Mouse (Mus musculus): ENCODE data around the gene Zfp831.

The Zfp831 gene

GRCm38 (mm10) chr2:174652864-174653263, 9.5 kb downstream of the Zfp831 start:
- no peak for DNase-seq (ENCODE audit: low spot score in 2 of 2)

DNA sequence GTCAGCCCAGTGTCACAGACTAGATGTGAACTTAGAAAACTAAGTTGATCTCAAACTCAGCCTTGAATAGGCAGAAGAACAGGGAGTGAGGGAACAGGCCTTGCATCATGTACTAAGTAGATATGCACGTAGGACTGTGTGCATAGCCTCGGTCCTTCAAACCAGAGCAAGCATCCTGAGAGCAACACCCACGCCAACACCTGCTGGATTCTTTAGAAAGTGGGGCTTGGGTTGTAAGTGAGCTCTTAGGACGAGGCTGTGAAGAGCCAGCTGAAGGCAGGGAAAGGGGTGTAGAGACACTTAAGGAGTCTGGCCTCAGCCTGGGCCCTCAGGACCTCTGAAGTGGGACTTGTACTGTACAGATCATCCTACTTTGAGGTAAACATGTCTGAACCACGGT, 12.0 kb downstream of the Zfp831 start:
- no peak for DNase-seq (ENCODE audit: low spot score in 2 of 2)

GRCm38 (mm10) chr2:174658229-174658844, 15.0 kb downstream of the Zfp831 start:
- DNase-seq (ENCODE audit: low spot score in 2 of 2), result no peak

GRCm38 (mm10) chr2:174659874-174660273, 16.5 kb downstream of the Zfp831 start:
- no peak for DNase-seq (ENCODE audit: low spot score in 2 of 2)

DNA sequence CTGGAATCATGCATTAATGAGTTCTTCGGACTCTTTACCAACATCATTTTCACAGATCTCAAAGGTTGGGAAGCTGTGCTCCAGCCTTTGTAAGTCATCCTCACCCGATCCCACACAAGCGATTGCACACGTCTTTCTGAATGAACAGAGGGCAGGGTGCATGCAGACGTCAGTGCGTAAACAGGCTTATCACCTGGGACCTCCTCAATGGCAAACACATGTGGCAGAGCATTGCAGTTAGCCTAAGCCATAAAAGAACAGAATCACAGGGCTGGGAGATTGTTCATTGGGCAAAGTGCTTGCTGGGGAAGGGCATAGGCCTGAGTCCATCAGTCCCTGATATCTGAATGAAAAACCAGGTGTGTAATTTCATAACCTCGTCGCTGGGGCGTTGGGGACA, 17.0 kb downstream of the Zfp831 start:
- no peak for DNase-seq (ENCODE audit: low spot score in 2 of 2)

GRCm38 (mm10) chr2:174661436-174662171, 18.3 kb downstream of the Zfp831 start:
- no peak for DNase-seq (ENCODE audit: low spot score in 2 of 2)

DNA sequence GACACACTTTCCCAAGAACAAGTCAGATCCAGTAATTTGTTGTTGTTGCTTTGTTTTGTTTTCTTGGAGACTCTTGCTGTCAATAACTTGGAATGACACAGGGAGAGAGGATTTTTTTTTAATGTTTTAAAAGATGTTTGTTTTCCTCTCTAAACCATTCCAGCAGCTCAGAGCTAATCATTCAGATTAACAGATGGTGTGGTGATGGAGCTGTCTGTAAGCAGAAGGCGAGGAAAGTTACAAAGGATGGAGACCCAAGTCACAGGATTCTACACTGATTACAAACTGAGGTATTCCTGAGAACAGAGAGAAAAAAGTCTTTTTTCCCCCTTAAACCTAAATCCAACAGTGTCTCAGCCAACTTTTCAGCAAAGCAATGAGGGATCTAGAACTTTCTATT, 19.3 kb downstream of the Zfp831 start:
- no peak for DNase-seq (ENCODE audit: low spot score in 2 of 2)

GRCm38 (mm10) chr2:174665404-174665803, 22.1 kb downstream of the Zfp831 start:
- no peak for DNase-seq (ENCODE audit: low spot score in 2 of 2)

DNA sequence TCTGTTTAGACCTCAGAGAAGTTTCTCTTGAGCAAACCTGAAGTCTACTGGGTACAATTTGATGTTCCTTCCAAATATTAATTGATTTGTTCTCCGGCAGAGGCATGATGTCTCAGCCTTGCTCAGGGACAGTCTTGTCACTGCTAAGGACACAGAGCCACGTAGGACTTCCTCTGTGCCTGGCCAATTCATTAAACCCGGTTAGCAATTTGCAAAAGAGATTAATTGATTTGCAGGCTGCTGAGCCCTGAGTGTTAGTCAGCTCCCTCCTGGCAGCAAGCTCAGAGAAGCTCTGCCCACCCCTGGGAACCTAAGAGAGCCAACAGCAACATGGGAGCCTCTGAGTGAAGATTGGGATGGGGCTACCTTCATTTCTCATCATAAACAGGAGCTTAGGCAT, 25.5 kb downstream of the Zfp831 start:
- no peak for DNase-seq (ENCODE audit: low spot score in 2 of 2)

DNA sequence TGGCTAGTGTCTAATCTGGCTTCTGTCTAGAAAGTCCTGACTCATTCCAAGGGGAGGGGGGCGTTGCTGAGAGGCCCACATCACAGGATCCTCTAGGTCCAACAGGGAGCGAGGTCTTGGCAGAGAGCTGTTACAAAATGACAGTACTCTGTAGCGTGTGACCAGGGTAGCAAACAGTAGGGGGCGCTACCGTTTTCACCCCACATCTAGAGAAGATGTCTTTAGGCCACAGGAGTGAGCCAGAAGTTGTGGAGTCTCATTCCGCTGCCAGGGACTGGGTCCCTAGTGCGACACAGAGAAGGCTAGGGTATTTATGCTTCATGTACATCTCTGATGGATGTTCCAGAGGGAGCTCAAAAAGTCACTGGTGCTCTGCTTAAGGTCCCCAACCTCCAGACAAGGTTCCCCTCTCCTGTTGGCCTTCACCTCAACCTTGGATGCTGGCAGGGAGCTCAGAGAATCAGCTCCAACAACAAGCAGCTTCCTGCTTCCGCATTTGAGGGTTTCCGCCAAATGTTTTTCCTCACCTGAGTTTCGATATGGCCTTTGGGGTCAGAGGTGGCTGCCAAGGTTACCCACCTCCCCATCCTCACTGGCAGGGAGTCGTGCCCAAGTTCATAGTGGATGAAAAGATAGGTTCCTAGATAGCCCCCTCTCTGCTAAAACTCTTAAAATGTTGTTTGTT, 29.3 kb downstream of the Zfp831 start:
- no peak for DNase-seq (ENCODE audit: low spot score in 2 of 2)

DNA sequence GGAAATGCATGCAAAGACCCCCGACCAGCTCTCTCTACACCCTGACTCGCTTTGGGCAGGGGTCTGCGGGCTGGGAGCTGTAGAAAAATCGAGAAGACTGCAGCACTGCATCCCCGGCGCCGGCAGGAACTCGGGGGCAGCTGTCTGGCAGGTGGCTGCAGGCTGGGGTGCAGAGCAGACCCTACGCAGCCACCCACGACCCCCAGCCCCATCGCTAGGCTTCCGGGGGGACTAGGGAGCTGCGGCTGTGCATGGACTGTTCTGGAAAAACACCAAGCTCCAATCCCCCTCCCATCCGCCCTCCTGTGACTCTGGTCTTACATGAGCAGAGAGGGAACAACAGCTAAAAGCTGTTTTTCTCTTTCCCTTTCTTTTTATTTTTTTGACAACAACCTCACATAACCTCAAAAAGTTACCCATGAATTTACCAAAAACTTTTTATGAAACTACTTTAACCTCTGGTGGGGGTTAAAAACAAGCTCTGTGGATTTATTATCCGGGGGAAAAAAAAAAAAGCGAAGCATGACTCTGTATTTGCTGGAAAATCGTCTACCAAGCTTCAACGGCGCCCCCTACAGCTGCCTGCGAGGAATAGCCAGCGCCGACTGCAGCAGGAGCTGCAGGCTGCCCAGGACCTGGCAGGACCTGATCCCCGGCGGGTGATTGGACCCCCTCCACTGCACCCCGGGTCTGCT, 30.4 kb downstream of the Zfp831 start:
- DNase-seq (ENCODE audit: low spot score in 2 of 2), result peak; percentile 91 to 95

GRCm38 (mm10) chr2:174674287-174675045, 31.1 kb downstream of the Zfp831 start:
- no peak for DNase-seq (ENCODE audit: low spot score in 2 of 2)

GRCm38 (mm10) chr2:174675642-174676041, 32.3 kb downstream of the Zfp831 start:
- DNase-seq (ENCODE audit: low spot score in 2 of 2), result peak; percentile 62 to 78

DNA sequence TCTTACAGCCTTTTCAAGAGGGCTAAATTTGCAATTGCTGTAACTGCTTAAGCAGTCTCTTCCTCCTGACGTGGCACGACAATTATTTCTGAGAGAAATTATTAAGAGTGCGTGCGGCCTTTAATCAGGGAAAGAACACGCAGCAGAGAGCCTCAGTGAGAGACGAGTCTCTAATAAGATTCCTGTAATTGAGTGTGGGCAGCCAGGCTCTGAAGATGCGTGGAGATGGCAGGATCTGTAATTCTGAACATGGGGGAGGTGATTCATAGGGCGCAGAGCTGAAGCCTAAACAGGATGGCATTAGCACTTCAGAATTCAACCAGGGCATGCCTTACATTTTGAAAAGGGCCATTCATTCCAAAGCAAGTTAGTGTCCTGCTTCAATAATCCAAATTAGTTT, 58.0 kb downstream of the Zfp831 start:
- DNase-seq (ENCODE audit: low spot score in 2 of 2), result no peak

- no peak for DNase-seq (ENCODE audit: low spot score in 2 of 2)
These were observed 63.8 kb downstream of the Zfp831 start for GRCm38 (mm10) chr2:174707101-174707500.

GRCm38 (mm10) chr2:174708587-174708986, 65.3 kb downstream of the Zfp831 start:
- DNase-seq (ENCODE audit: low spot score in 2 of 2), result no peak

DNA sequence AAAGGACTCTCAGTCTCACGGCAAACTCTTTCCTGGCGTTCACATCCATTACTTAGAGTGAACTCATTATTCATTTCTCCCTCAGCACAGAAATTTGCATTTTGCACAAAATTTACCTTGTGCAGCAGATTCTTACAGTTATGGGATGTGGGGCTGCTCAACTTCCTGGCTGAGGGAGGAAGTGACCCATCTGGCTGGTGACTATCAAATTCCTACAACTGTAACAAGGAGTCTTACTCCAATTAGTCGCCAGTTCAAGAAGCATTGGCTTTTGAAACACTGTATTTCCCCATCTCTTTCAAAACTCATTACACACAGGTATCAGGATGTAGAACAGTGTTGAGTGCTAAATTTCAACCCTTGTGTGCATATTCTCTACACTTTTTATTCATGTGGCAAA, 66.9 kb downstream of the Zfp831 start:
- DNase-seq (ENCODE audit: low spot score in 2 of 2), result no peak

GRCm38 (mm10) chr2:174712043-174712442, 68.7 kb downstream of the Zfp831 start:
- DNase-seq (ENCODE audit: low spot score in 2 of 2), result no peak

GRCm38 (mm10) chr2:174715938-174716337, 72.6 kb downstream of the Zfp831 start:
- DNase-seq (ENCODE audit: low spot score in 2 of 2), result no peak

DNA sequence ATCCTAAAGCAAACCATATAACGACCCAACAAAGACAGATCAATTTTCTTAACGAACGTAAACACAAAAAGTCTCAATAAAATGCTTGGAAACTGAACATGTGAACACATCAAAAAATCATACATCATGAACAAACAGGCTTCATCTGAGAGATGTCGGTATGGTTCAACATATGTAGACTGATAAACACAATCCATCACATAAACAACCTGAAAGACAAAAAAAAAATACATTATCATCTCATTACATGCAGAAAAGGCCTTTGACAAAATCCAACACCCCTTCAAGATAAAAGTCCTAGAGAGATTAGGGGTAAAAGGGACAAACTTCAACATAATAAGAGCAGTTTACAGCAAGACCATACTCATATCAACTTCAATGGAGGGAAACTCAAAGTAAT, 74.5 kb downstream of the Zfp831 start:
- no peak for DNase-seq (ENCODE audit: low spot score in 2 of 2)

- DNase-seq (ENCODE audit: low spot score in 2 of 2), result no peak
These were observed 83.9 kb downstream of the Zfp831 start for GRCm38 (mm10) chr2:174727114-174727823.

Measured in right cerebral cortex, postnatal 10 days (tissue).